Mouse (Mus musculus) megakaryocyte, embryonic 14.5 days (primary cell): ENCODE measurements around the gene Dolk.

Experiments used
- FLI1 ChIP-seq: IDR thresholded peaks from 2 replicates; pipeline ENCODE4 v1.6.1; 2012; ENCODE audit warnings: low read length, inconsistent platforms, mixed read lengths
- GATA1 ChIP-seq: IDR thresholded peaks from 3 replicates; pipeline ENCODE4 v1.6.1; 2012; ENCODE audit warnings: mixed read lengths, low read length, inconsistent platforms, borderline replicate concordance

DNA sequence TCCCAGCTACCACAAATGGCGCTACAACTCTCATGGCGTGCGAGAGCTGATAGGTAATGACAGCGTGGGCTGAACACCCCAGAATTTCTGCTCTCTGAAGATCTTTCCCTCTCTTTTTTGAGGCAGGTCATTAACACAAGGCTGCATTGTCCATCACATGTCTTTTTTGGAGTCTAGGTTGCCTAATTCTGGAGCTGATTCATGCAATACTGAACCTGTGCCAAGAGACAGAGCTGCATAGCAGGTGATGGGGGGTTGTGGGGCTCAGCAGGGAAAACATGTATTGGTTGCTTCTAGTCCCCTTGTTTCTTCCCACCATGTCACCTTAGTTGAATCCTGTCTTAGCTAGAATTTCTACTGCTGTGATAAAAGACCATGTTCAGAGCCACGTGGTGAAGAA is 39.2 kb upstream of the Dolk start:
- TF ChIP-seq GATA1 (no peak), FLI1 (no peak)
